Comparison of ENCODE assay signal across 8 mouse cellular contexts in genomic region chr16:38451421-38452205, GRCm38 (mm10). TPM values are rescaled to one million over a fixed set of nuclear protein-coding genes. Genes with fewer than 3 reads are reported as not detected.
DNase-seq lines count a peak whose midpoint lies in the region; ATAC-seq and TF ChIP-seq lines count a peak whose summit lies in the region.

No protein-coding gene starts in this region.

- ATAC-seq in hindbrain, postnatal 0 days, result no peak
- ATAC-seq in midbrain, embryonic 14.5 days (ENCODE audit: low FRiP score, low TSS enrichment), result no peak

- peak overlapping the region; percentile 55; the same call in 1 of the 2 replicates for H3K27ac ChIP-seq in cerebellum, adult 2 months (ENCODE audit: insufficient read depth, low read length)
- H3K27ac ChIP-seq in hindbrain, postnatal 0 days, result peak overlapping the region; percentile 97
- no peak overlapping the region; the same call in 1 of the 2 replicates for H3K27ac ChIP-seq in midbrain, embryonic 14.5 days (replicated peaks; ENCODE audit: low read depth, low read length)

- peaks cover 15% of the 10 kb centered on the region for H3K36me3 ChIP-seq in hindbrain, postnatal 0 days (ENCODE audit: insufficient read depth, low read length)
- peaks cover 33% of the 10 kb centered on the region for H3K36me3 ChIP-seq in midbrain, embryonic 14.5 days (ENCODE audit: control insufficient read depth, insufficient read depth, low read length)

- no peaks in the 10 kb centered on the region for H3K9me3 ChIP-seq in hindbrain, postnatal 0 days (ENCODE audit: low read length)
- no peaks in the 10 kb centered on the region for H3K9me3 ChIP-seq in midbrain, embryonic 14.5 days (ENCODE audit: control insufficient read depth, low read length)

- peak overlapping the region; percentile 66 for H3K4me3 ChIP-seq in cerebellum, adult 2 months (replicated peaks; ENCODE audit: insufficient read depth, low read depth, low read length)
- peak overlapping the region; percentile 72 for H3K4me3 ChIP-seq in hindbrain, postnatal 0 days (ENCODE audit: low read length)
- peak overlapping the region; percentile 61 for H3K4me3 ChIP-seq in midbrain, embryonic 14.5 days (replicated peaks; ENCODE audit: low read depth, low read length)

- WGBS in cerebellum, adult 2 months, result 34% methylated on average over 12 of the region's 12 CpGs
- 43% methylated on average over 12 of the region's 12 CpGs for whole genome bisulfite sequencing in hindbrain, postnatal 0 days
- 50% methylated on average over 12 of the region's 12 CpGs for WGBS in midbrain, embryonic 14.5 days

- H3K4me2 ChIP-seq in hindbrain, postnatal 0 days (ENCODE audit: low read depth, low read length), result peak overlapping the region; percentile 83
- H3K4me2 ChIP-seq in midbrain, embryonic 14.5 days (ENCODE audit: low read length), result peak overlapping the region; percentile 82

- no peak for TF ChIP-seq CTCF in cerebellum, adult 2 months (IDR thresholded peaks at IDR 0.05; ENCODE audit: borderline replicate concordance, insufficient read depth, low read depth, low read length)
- TF ChIP-seq CTCF in hindbrain, postnatal 0 days (IDR thresholded peaks at IDR 0.05; ENCODE audit: low read depth), result no peak

- H3K4me1 ChIP-seq in cerebellum, adult 2 months (ENCODE audit: control insufficient read depth, insufficient read depth, low read length), result no peaks in the 10 kb centered on the region
- H3K4me1 ChIP-seq in hindbrain, postnatal 0 days (ENCODE audit: insufficient read depth, low read length), result peaks cover 8% of the 10 kb centered on the region
- peaks cover 14% of the 10 kb centered on the region for H3K4me1 ChIP-seq in midbrain, embryonic 14.5 days (ENCODE audit: control insufficient read depth, insufficient read depth, low read length)

- peak overlapping the region; percentile 91 for H3K9ac ChIP-seq in hindbrain, postnatal 0 days (replicated peaks; ENCODE audit: low read length)
- H3K9ac ChIP-seq in midbrain, embryonic 14.5 days (replicated peaks; ENCODE audit: low read length), result peak overlapping the region; percentile 81

- peak in 1 of 2 experiments; percentile 36 for DNase-seq in cerebellum, adult 2 months
- DNase-seq in cerebellum, adult 11 months, result no peak
- DNase-seq in 3T3-L1 (ENCODE audit: low read depth, low spot score), result peak; percentile 70
- peak; percentile 16 for DNase-seq in embryo, embryonic 11.5 days (ENCODE audit: low read depth, low spot score)
- DNase-seq in hindbrain, postnatal 0 days (ENCODE audit: low spot score), result peak; percentile 40
- peak; percentile 11 for DNase-seq in midbrain, embryonic 14.5 days
- no peak for DNase-seq in urinary bladder, adult 18-20 months (ENCODE audit: low spot score in 2 of 2)
- DNase-seq in thymus, postnatal 0 days (ENCODE audit: low spot score), result no peak

- no peak for TF ChIP-seq POLR2A in cerebellum, adult 2 months (IDR thresholded peaks at IDR 0.05; ENCODE audit: borderline replicate concordance, insufficient read depth, low read length)

- H3K27me3 ChIP-seq in cerebellum, adult 2 months (ENCODE audit: control insufficient read depth, insufficient read depth, low read length), result no peaks in the 10 kb centered on the region
- no peaks in the 10 kb centered on the region for H3K27me3 ChIP-seq in hindbrain, postnatal 0 days (ENCODE audit: insufficient read depth, low read length)
- H3K27me3 ChIP-seq in midbrain, embryonic 14.5 days (ENCODE audit: control insufficient read depth, insufficient read depth, low read length), result no peaks in the 10 kb centered on the region

RNA-seq across cellular contexts. Expression of gene Adprh, which starts 0.9 kb away (rescaled TPM):
- 67.3 and 71.6 TPM in 2 replicates for polyA plus RNA-seq in cerebellum, adult 2 months (2012; rRNA removed)
- total RNA-seq in hindbrain, postnatal 0 days (2014; rRNA removed), result 47.0 and 51.2 TPM in 2 replicates
- polyA plus RNA-seq in hindbrain, postnatal 0 days (2015; fragmentation: Nextera tagmentation; extraction: Ambion mirVana), result 131 and 134 TPM in 2 replicates
- polyA plus RNA-seq in midbrain, embryonic 14.5 days (2014; fragmentation: Nextera tagmentation; extraction: Ambion mirVana), result 139 and 158 TPM in 2 replicates
- 90.2 and 91.5 TPM in 2 replicates for polyA plus RNA-seq in thymus, postnatal 0 days (2015; fragmentation: Nextera tagmentation; extraction: Ambion mirVana)

RNA-seq across cellular contexts. Expression of gene Cd80, which starts 3.7 kb away (rescaled TPM):
- 0.34 and 0.41 TPM in 2 replicates for polyA plus RNA-seq in cerebellum, adult 2 months (2012; rRNA removed)
- total RNA-seq in hindbrain, postnatal 0 days (2014; rRNA removed), result 0.16 and 0.43 TPM in 2 replicates
- 0.24 and 0.32 TPM in 2 replicates for polyA plus RNA-seq in hindbrain, postnatal 0 days (2015; fragmentation: Nextera tagmentation; extraction: Ambion mirVana)
- polyA plus RNA-seq in midbrain, embryonic 14.5 days (2014; fragmentation: Nextera tagmentation; extraction: Ambion mirVana), result 0.35 and 0.93 TPM in 2 replicates
- 0.72 and 0.82 TPM in 2 replicates for polyA plus RNA-seq in thymus, postnatal 0 days (2015; fragmentation: Nextera tagmentation; extraction: Ambion mirVana)

RNA-seq across cellular contexts. Expression of gene Pla1a, which starts 18.7 kb away (rescaled TPM):
- 1.2 and 1.6 TPM in 2 replicates for polyA plus RNA-seq in cerebellum, adult 2 months (2012; rRNA removed)
- 0.36 and 1.7 TPM in 2 replicates for total RNA-seq in hindbrain, postnatal 0 days (2014; rRNA removed)
- polyA plus RNA-seq in hindbrain, postnatal 0 days (2015; fragmentation: Nextera tagmentation; extraction: Ambion mirVana), result 1.0 and 1.3 TPM in 2 replicates
- 0.26 and 0.38 TPM in 2 replicates for polyA plus RNA-seq in midbrain, embryonic 14.5 days (2014; fragmentation: Nextera tagmentation; extraction: Ambion mirVana)
- 2.2 and 2.8 TPM in 2 replicates for polyA plus RNA-seq in thymus, postnatal 0 days (2015; fragmentation: Nextera tagmentation; extraction: Ambion mirVana)

Comparison
In these comparisons a context has a peak if more than half of its experiments do, and no peak if none do; other contexts are left out.
1. DNase-seq: peak in 3T3-L1 (single experiment), embryo, embryonic 11.5 days (single experiment), hindbrain, postnatal 0 days (single experiment) and midbrain, embryonic 14.5 days (single experiment); none in cerebellum, adult 11 months (single experiment), urinary bladder, adult 18-20 months (0 of 2) and thymus, postnatal 0 days (single experiment).
2. Peak in every context shown above with its lines, with median percentiles within 50 percentile points of each other: H3K4me3 ChIP-seq.